Mouse (Mus musculus) activated CD4-positive, CD25-positive, alpha-beta regulatory T cell, adult 4 months (primary cell): ENCODE results near the gene F11r. TPM values are rescaled to one million over a fixed set of nuclear protein-coding genes. Genes with fewer than 3 reads are reported as not detected.

Source experiments
- ATAC-seq: one replicate; pipeline ENCODE4 v1.8.0; 2017
- polyA plus RNA-seq, 2 experiments: library from polyadenylated mRNA; unstranded; fragments of 100-300 nt; shearing (Covaris generic); gene quantifications; one replicate each; pipeline ENCODE4 v1.2.1; 2017

F11r gene
- polyA plus RNA-seq, 2 experiments from 2014 or later = 0.18 TPM; not detected in 1

GRCm38 (mm10) chr1:171439072-171439471, 1.7 kb downstream of the F11r start:
- ATAC-seq = no peak

DNA sequence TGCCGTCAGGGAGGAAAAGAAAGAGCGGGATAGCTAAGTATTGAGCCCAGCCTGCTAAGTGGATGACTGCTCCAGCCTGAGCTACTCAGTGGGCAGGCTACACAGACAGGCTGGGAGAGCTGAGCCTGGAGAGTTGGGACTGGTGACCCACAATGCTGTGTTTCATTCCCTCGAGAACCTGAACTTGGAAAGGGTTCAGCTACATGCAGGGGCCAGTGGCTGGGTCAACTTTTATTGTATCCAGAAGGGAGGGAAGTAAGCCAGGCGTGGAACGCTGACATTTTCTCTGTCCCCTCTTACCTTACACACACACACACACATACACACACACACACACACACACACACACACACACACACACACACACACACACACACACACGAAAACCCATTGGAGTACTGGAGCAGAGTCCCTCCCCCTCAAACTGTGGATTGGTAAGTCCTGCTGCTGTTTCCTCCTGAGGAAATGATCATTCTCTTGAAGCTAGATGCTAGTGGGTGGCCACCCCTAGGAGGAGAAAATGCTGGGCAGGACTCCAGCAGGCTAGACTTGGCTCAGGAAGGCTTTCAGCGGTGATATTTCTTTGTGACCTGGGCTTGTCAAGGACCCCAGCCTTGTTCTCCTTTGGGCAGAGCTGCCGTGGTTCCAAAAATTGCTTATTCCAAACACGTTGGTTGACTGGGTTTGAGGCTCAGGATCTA, 2.8 kb downstream of the F11r start:
- ATAC-seq = no peak

- no peak for ATAC-seq
Observed at GRCm38 (mm10) chr1:171441466-171442412, 4.4 kb downstream of the F11r start.

DNA sequence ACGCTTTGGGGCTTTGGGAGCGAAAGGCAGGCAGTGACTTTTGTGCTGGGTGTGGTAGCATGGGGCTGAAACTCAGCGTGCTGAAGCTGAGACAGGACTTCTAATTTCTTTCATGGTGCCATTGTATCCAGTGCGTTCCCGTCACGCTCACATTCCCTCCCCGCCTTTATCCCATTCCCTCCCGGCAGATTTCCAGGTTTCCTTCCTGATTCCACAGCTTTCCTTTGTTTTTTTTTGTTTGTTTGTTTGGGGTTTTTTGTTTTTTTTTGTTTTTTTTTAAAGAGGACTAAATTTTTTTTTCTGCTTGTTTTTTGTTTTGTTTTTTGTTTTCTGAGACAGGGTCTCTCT, 5.1 kb downstream of the F11r start:
- no peak for ATAC-seq

GRCm38 (mm10) chr1:171445050-171445449, 7.7 kb downstream of the F11r start:
- no peak for ATAC-seq

DNA sequence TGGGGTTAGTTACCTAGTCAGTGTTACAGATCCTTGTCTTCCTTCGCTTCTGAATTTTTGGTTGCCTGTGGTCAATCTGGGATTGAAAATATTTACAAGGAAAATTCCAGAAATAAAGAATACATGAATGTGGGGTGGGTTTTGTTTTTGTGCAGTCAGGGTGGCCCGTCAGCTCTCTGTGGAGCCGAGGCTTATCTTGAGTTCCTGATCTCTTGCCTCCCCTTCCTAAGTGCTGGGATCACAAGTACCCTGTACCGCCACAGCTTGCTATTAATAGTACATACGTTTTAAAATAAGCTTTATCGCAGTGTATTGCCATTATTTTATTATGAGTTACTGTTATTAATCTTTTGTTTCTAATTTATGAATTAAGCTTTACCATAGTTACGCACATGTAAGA, 9.5 kb downstream of the F11r start:
- ATAC-seq = no peak

GRCm38 (mm10) chr1:171447692-171448091, 10.4 kb downstream of the F11r start:
- no peak for ATAC-seq

- no peak for ATAC-seq
Observed at GRCm38 (mm10) chr1:171450062-171450461, 12.7 kb downstream of the F11r start.

DNA sequence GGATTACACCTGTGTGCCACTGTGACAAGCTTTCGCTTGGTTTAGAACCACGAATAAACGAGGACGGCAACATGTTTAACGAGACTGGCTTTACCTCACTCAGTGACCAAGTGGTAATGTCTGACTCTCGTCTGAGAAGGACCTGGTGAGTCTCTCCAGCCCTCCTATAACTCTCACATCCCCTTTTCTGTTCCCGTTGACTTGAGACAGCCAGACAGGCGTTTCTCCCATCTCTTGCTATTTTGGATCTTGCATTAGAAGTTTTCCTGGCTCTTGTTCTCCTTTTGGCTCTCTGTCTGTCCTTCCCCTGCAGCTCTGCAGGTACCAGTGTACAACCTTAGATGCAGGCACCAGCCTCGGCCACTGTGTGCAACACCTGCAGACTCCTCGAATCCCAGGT, 13.7 kb downstream of the F11r start:
- ATAC-seq = no peak

- ATAC-seq = no peak
Observed at GRCm38 (mm10) chr1:171452522-171452921, 15.2 kb downstream of the F11r start.

DNA sequence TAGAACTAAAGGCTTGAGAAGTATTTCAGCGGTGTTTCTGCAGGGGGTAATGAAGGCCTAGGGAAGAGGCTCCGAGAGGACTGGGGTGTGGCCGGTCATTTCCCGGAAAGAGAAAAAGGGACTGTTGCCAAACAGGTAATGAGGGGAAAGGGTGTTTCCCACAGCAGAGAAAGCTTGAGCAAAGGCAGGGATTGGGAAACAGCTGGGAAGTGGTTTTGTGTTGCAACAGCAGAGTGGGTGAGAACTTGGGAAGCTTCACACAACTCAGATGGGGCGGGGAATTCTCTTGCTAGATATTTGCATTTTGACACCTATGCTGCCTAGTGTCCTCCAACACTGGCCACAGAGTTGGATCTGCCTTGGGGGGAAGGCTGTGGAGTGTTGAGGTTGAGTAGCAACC, 15.6 kb downstream of the F11r start:
- ATAC-seq = no peak

DNA sequence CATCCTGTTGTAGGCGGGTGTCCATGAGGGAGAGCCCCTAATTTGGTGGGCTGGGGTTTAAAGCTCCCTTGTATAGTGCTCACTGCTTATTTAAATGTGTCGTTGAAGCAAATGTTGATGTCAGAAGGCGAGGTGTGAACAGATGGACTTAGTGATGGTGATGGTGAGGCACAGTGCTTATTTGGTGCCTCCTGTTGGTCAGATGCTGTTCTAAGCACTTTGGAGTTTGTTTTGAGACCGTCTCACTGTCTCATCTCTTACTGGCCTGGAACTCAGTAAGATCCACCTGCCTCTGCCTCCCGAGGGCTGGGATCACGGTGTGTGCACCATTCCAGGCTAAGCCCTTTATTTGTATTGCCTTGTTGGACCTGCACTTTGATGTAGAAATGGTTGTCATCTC, 17.6 kb downstream of the F11r start:
- ATAC-seq = no peak

DNA sequence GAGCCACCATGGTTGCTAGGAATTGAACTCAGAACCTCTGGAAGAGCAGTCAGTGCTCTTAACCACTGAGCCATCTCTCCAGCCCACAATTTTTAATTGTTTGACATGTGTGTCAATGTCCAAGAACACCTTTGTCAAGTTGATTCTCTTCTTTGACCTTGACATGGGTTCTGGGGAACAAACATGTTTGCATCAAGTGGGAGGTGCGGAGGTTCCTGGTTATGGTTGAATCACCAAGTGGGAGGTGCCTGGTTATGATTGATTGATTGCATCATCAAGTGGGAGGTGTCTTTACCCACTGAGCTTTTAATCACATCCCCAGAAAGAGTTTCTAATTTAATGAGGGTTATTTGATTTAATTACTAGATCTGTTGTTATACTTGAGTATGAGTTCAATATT, 20.2 kb downstream of the F11r start:
- no peak for ATAC-seq

GRCm38 (mm10) chr1:171459791-171460190, 22.5 kb downstream of the F11r start:
- no peak for ATAC-seq

GRCm38 (mm10) chr1:171460551-171461503, 23.5 kb downstream of the F11r start:
- no peak for ATAC-seq

DNA sequence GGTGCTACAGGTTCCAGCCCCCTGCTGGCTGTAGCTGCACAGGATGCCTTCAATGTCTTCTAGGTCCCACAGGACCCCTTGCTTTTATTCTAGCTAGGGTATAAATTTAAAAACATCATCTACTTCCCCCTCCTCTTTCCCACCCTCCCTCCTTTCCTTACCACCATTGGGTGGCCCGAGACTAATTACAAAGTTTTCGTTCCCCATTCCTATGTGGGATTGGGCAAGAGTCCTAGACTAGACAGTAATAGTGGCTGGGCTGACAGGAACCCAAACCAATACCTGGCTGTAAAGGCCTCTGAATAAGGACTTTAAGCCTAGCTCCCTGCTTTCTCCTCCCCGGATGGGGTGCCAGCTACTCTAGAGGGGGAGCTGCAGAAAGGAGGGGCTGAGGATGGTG, 25.8 kb downstream of the F11r start:
- ATAC-seq = no peak

DNA sequence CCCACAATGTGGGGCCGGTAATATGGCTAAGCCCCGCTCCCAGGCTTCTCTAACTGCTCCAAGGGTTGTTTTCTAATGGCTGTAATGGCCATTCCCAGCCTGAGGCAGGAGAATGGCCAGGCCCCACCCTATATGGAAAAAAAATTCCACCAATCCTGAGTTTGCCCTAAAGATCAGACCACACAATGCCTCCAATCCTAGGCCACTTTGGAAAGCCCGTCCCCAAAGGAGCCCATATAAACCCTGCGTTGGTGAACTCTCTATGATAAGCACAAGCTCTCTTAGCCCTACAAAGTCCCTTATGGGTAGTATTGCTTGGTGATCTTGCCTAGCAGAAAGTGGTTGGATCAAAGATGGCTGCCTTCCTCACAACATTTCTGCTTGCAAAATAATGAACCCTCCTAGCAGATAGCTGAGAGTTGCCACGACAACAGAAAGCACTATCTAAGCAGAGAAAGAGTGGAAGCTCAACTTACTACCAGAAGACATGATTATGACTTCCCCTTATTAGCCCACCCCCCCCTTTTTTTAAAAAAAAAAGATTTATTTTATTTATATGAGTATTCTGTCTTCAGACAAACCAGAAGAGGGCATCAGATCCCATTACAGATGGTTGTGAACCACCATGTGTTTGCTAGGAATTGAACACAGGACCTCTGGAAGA, 28.5 kb downstream of the F11r start:
- ATAC-seq = no peak

GRCm38 (mm10) chr1:171466565-171466964, 29.2 kb downstream of the F11r start:
- ATAC-seq = no peak

DNA sequence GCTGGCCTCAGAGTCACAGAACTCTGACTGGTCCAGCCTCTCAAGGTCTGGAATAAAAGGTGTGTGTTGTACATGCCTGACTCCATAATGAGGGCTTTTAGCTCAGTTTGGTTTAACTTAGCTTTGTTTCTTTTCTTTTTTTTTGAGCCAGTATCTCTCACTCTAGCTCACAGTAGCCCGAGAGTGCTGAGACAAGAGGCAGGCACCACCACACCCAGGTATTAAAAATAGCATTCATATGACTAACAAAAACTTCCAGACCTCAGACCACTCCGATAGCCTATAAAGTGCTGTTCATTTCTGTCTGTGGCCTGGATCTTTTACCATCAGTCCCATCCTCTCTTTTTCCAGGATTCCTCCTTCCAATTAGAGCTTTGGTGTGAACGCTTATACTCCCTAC, 32.3 kb downstream of the F11r start:
- ATAC-seq = no peak

- ATAC-seq = peak; percentile 59
Observed at GRCm38 (mm10) chr1:171470371-171470871, 33.1 kb downstream of the F11r start.

- ATAC-seq = no peak
Observed at GRCm38 (mm10) chr1:171470896-171471295, 33.6 kb downstream of the F11r start.

DNA sequence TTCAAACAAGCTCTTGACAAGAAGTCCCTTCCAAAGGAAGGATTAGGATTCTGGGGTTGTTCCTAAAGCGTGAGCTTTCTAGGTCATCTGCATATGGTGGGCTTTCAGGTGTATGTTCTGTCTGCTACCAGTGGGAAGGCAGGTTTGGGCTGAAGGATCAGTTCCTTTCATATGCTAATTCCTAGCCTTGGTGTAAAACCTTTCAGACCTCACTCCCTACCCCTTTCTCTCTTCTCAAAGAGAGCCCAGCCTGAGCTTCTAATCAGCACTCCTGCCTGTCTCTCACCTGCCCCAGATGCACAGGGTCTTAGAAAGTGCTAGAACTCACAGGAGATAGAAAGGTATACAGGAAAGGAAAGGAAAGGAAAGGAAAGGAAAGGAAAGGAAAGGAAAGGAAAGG, 34.1 kb downstream of the F11r start:
- ATAC-seq = no peak
